Mouse (Mus musculus) midbrain, embryonic 14.5 days (tissue): ENCODE data around the gene Pank3. TPM values are rescaled to one million over a fixed set of nuclear protein-coding genes. Genes with fewer than 3 reads are reported as not detected.
A peak's percentile ranks its signal among the peaks of the same experiment; 100 is the strongest.

Experiments
- ATAC-seq: fragments of 200-750 bp; cut with Nextera tagmentation; 2 replicates; pipeline ENCODE4 v1.8.0; 2017; ENCODE audit warnings: moderate number of reproducible peaks, moderate library complexity; ENCODE audit not compliant: low FRiP score, low TSS enrichment
- DNase-seq: peaks from one replicate; pipeline ENCODE4 v3.0.0-alpha.2; 2015
- H3K27ac ChIP-seq: fragments of 300-500 bp; sonication (generic); replicated peaks from 2 replicates; pipeline ENCODE4 v1.5.1; 2014; ENCODE audit warnings: mild to moderate bottlenecking, low read depth, low read length, moderate library complexity
- H3K27me3 ChIP-seq: fragments of 300-500 bp; sonication (generic); 2 replicates; pipeline ENCODE4 v1.6.1; 2014; ENCODE audit warnings: low read length, control low read depth, mixed read lengths; ENCODE audit not compliant: control insufficient read depth, insufficient read depth
- H3K36me3 ChIP-seq: fragments of 300-500 bp; sonication (generic); 2 replicates; pipeline ENCODE4 v1.6.1; 2014; ENCODE audit warnings: low read length, control low read depth; ENCODE audit not compliant: control insufficient read depth, insufficient read depth
- H3K4me1 ChIP-seq: fragments of 300-500 bp; sonication (generic); 2 replicates; pipeline ENCODE4 v1.6.1; 2014; ENCODE audit warnings: mild to moderate bottlenecking, antibody characterized with exemption, low read length, control low read depth; ENCODE audit not compliant: control insufficient read depth, insufficient read depth
- H3K4me2 ChIP-seq: fragments of 300-500 bp; sonication (generic); 2 replicates; pipeline ENCODE4 v1.6.1; 2014; ENCODE audit warnings: mild to moderate bottlenecking, low read length, moderate library complexity
- H3K4me3 ChIP-seq: fragments of 300-500 bp; sonication (generic); replicated peaks from 2 replicates; pipeline ENCODE4 v1.5.1; 2014; ENCODE audit warnings: low read depth, low read length
- H3K9ac ChIP-seq: fragments of 300-500 bp; sonication (generic); replicated peaks from 2 replicates; pipeline ENCODE4 v1.6.1; 2014; ENCODE audit warnings: mild to moderate bottlenecking, low read length, moderate library complexity
- H3K9me3 ChIP-seq: fragments of 300-500 bp; sonication (generic); 2 replicates; pipeline ENCODE4 v1.6.1; 2016; ENCODE audit warnings: low read length, control low read depth, mixed read lengths; ENCODE audit not compliant: control insufficient read depth
- WGBS: fragments of 180-500 bp; shearing (Covaris S2); extraction: QIAGEN DNeasy Blood & Tissue Kit; methylation state at CpG from one replicate; pipeline ENCODE4 v1.1.7; 2014; 5-methylcytosine and 5-hydroxymethylcytosine counted together
- polyA plus RNA-seq: library from polyadenylated mRNA; unstranded; fragments of >200 nt; fragmentation: Nextera tagmentation; extraction: Ambion mirVana; gene quantifications from 2 replicates; pipeline ENCODE4 v1.2.1, GENCODE M21; 2014

Pank3 gene
- polyA plus RNA-seq, 1 experiment from 2014 or later, result 36.8 TPM

- Histone ChIP-seq H3K9me3 (no peaks in the 10 kb centered on the region), H3K27me3 (no peaks in the 10 kb centered on the region), H3K4me2 (peak overlapping the region; percentile 79), H3K36me3 (no peaks in the 10 kb centered on the region), H3K27ac (peak overlapping the region; percentile 96), H3K4me1 (peaks cover 19% of the 10 kb centered on the region), H3K4me3 (peak overlapping the region; percentile 94), H3K9ac (peak overlapping the region; percentile 98)
- ATAC-seq, result peak; percentile 87
- WGBS, result 0% methylated on average over 41 of the region's 41 CpGs
- no peak for DNase-seq
Observed at GRCm38 (mm10) chr11:35769746-35770437, 608 bp downstream of the Pank3 start.

- Histone ChIP-seq H3K4me2 (peak overlapping the region; percentile 79), H3K4me1 (peaks cover 19% of the 10 kb centered on the region), H3K27ac (no peak overlapping the region), H3K9me3 (no peaks in the 10 kb centered on the region), H3K9ac (peak overlapping the region; percentile 98), H3K4me3 (peak overlapping the region; percentile 94), H3K36me3 (no peaks in the 10 kb centered on the region), H3K27me3 (no peaks in the 10 kb centered on the region)
- WGBS, result 72% methylated on average over 9 of the region's 9 CpGs
- ATAC-seq, result no peak
- DNase-seq, result no peak
Observed at GRCm38 (mm10) chr11:35770741-35771504, 1.6 kb downstream of the Pank3 start.

- Histone ChIP-seq H3K27me3 (no peaks in the 10 kb centered on the region), H3K4me2 (no peak overlapping the region), H3K9ac (no peak overlapping the region), H3K36me3 (peaks cover 44% of the 10 kb centered on the region), H3K4me3 (no peak overlapping the region), H3K9me3 (no peaks in the 10 kb centered on the region), H3K27ac (no peak overlapping the region), H3K4me1 (peaks cover 17% of the 10 kb centered on the region)
- 96% methylated on average over 3 of the region's 3 CpGs for WGBS
- ATAC-seq (no peak), DNase-seq (no peak)
Observed at GRCm38 (mm10) chr11:35775606-35776005, 6.3 kb downstream of the Pank3 start.

GRCm38 (mm10) chr11:35776452-35776851 lies 7.2 kb downstream of the Pank3 start:
- H3K4me1 ChIP-seq, result peaks cover 8% of the 10 kb centered on the region; the same call in 1 of the 2 replicates
- no peak for ATAC-seq
- H3K9me3 ChIP-seq, result no peaks in the 10 kb centered on the region
- no peak for DNase-seq
- H3K4me3 ChIP-seq, result no peak overlapping the region
- no peak overlapping the region for H3K9ac ChIP-seq
- no peak overlapping the region for H3K4me2 ChIP-seq
- 91% methylated on average over 3 of the region's 3 CpGs for WGBS
- no peak overlapping the region for H3K27ac ChIP-seq
- no peaks in the 10 kb centered on the region for H3K27me3 ChIP-seq
- H3K36me3 ChIP-seq, result peaks cover 47% of the 10 kb centered on the region

- no peaks in the 10 kb centered on the region for H3K4me1 ChIP-seq
- no peak overlapping the region for H3K4me2 ChIP-seq
- DNase-seq, result no peak
- no peak overlapping the region for H3K27ac ChIP-seq
- no peak overlapping the region for H3K4me3 ChIP-seq
- no peak for ATAC-seq
- 87% methylated on average over 3 of the region's 3 CpGs for WGBS
- no peak overlapping the region for H3K9ac ChIP-seq
- peaks cover 86% of the 10 kb centered on the region for H3K36me3 ChIP-seq
- H3K27me3 ChIP-seq, result no peaks in the 10 kb centered on the region
- no peaks in the 10 kb centered on the region for H3K9me3 ChIP-seq
Observed at GRCm38 (mm10) chr11:35780336-35780735, 11.1 kb downstream of the Pank3 start.

- no peak overlapping the region for H3K4me3 ChIP-seq
- H3K27me3 ChIP-seq, result no peaks in the 10 kb centered on the region
- no peak overlapping the region for H3K9ac ChIP-seq
- no peak for ATAC-seq
- no peaks in the 10 kb centered on the region for H3K4me1 ChIP-seq
- H3K36me3 ChIP-seq, result peaks cover 86% of the 10 kb centered on the region
- H3K27ac ChIP-seq, result no peak overlapping the region
- DNase-seq, result no peak
- no peaks in the 10 kb centered on the region for H3K9me3 ChIP-seq
- WGBS, result over 99% methylated on average over 3 of the region's 3 CpGs
- no peak overlapping the region for H3K4me2 ChIP-seq
Observed at GRCm38 (mm10) chr11:35782444-35782843, 13.2 kb downstream of the Pank3 start.

DNA sequence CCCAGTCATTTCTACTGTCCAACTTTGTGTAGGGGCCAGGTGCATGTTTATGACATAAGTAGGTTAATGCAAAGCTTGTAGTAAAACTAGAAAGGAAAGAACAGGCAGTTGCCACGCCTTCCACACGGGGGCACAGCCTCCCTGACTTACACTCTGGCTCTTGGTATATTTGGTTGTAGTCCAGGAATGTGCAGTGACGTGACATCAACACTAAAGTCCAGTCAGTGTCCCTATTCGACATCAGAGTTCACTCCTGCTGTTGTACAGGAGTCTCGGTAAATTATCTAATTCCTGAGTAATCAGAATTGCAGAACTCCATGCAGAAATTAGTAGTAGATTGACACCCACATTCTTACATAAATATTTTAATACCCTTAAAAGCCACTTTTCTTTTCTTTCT lies 13.8 kb downstream of the Pank3 start:
- Histone ChIP-seq H3K9me3 (no peaks in the 10 kb centered on the region), H3K36me3 (peaks cover 83% of the 10 kb centered on the region), H3K4me1 (no peaks in the 10 kb centered on the region), H3K27me3 (no peaks in the 10 kb centered on the region), H3K4me2 (no peak overlapping the region), H3K9ac (no peak overlapping the region), H3K27ac (no peak overlapping the region), H3K4me3 (no peak overlapping the region)
- 92% methylated on average over 5 of the region's 5 CpGs for WGBS
- ATAC-seq (no peak), DNase-seq (no peak)

- ATAC-seq (no peak), DNase-seq (no peak)
- Histone ChIP-seq H3K4me3 (no peak overlapping the region), H3K4me1 (no peaks in the 10 kb centered on the region), H3K4me2 (no peak overlapping the region), H3K9me3 (no peaks in the 10 kb centered on the region), H3K9ac (no peak overlapping the region), H3K27me3 (no peaks in the 10 kb centered on the region), H3K36me3 (peaks cover 75% of the 10 kb centered on the region), H3K27ac (no peak overlapping the region)
- WGBS, result 91% methylated on average over 3 of the region's 3 CpGs
Observed at GRCm38 (mm10) chr11:35784002-35784401, 14.7 kb downstream of the Pank3 start.

DNA sequence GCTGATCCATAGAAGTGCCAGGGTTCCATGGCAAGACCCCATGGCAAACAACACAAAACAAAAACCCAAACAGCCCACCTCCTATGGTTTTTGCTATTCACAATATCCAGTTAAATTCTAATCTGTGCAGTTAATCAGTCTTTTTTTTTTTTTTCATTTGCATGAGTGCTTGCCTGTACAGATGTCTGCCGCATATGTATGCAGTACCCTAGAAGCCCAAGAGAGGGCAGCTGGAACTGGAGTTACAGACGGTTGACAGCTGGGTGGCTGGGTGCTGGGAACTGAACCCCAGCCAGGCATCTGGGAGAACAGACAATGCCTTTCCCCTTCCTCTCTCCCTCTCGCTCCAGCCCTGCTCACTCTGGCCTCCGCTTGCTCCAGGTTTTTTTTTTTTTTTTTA lies 15.3 kb downstream of the Pank3 start:
- H3K9me3 ChIP-seq, result no peaks in the 10 kb centered on the region
- H3K9ac ChIP-seq, result no peak overlapping the region
- DNase-seq (no peak), ATAC-seq (no peak)
- H3K27me3 ChIP-seq, result no peaks in the 10 kb centered on the region
- H3K4me3 ChIP-seq, result no peak overlapping the region
- H3K4me1 ChIP-seq, result no peaks in the 10 kb centered on the region
- H3K4me2 ChIP-seq, result no peak overlapping the region
- 95% methylated on average over 4 of the region's 4 CpGs for WGBS
- no peak overlapping the region for H3K27ac ChIP-seq
- H3K36me3 ChIP-seq, result peaks cover 71% of the 10 kb centered on the region
